ENCODE assay signal across 19 mouse cellular contexts in genomic region chr13:52919790-52920352, GRCm38 (mm10).
"Had no signal": no experiment of that assay in that cellular context is flagged by ENCODE, and none has a peak within 500 bp of the region (broad histone marks: within the 10 kb centered on the region; RNA-seq: fewer than 3 reads in every experiment).

No protein-coding gene starts in this region.

- H3K4me3 ChIP-seq: layer of hippocampus, adult 2 months; limb, embryonic 10.5 days; limb, embryonic 13.5 days; liver, embryonic 13.5 days; neural tube, embryonic 12.5 days; stomach, embryonic 15.5 days had no signal

- H3K4me1 ChIP-seq: stomach, embryonic 15.5 days had no signal

- H3K27me3 ChIP-seq: limb, embryonic 13.5 days; liver, embryonic 13.5 days; neural tube, embryonic 12.5 days; stomach, embryonic 15.5 days had no signal

- H3K9ac ChIP-seq: limb, embryonic 13.5 days; liver, embryonic 13.5 days; neural tube, embryonic 12.5 days; stomach, embryonic 15.5 days had no signal

- H3K36me3 ChIP-seq: stomach, embryonic 15.5 days had no signal

- DNase-seq: kidney, adult 9 months; kidney, postnatal 25 days; layer of hippocampus, adult 9-11 months; liver, embryonic 13.5 days; lung, adult 2 months; lung, postnatal 14 days; lung, postnatal 4 days; midbrain, embryonic 14.5 days; retina, postnatal 1 day; right cerebral cortex, postnatal 25 days; spleen, adult 18-20 months; thymus, postnatal 25 days had no signal

- H3K9me3 ChIP-seq: limb, embryonic 10.5 days; limb, embryonic 13.5 days; liver, embryonic 13.5 days; neural tube, embryonic 12.5 days; stomach, embryonic 15.5 days had no signal

- H3K4me2 ChIP-seq: limb, embryonic 13.5 days; liver, embryonic 13.5 days; midbrain, embryonic 11.5 days; neural tube, embryonic 12.5 days; stomach, embryonic 15.5 days had no signal

- H3K27ac ChIP-seq: kidney, postnatal 0 days; layer of hippocampus, adult 2 months; limb, embryonic 10.5 days; limb, embryonic 13.5 days; liver, embryonic 13.5 days; neural tube, embryonic 12.5 days; stomach, embryonic 15.5 days had no signal
